Mouse (Mus musculus) heart, embryonic 15.5 days (tissue): ENCODE measurements around the gene Kpna6. TPM values are rescaled to one million over a fixed set of nuclear protein-coding genes. Genes with fewer than 3 reads are reported as not detected.

ENCODE experiments used
- ATAC-seq: fragments of 200-750 bp; cut with Nextera tagmentation; replicated peaks from 2 replicates; pipeline ENCODE4 v1.8.0; 2017; ENCODE audit warnings: low read depth, moderate TSS enrichment; ENCODE audit not compliant: insufficient number of reproducible peaks, insufficient read depth, low FRiP score
- H3K27ac ChIP-seq: fragments of 300-500 bp; sonication (generic); 2 replicates; pipeline ENCODE4 v1.5.1; 2015; ENCODE audit warnings: mild to moderate bottlenecking, inconsistent platforms
- H3K27me3 ChIP-seq: fragments of 300-500 bp; sonication (generic); 2 replicates; pipeline ENCODE4 v1.6.1; 2015; ENCODE audit warnings: inconsistent platforms
- H3K36me3 ChIP-seq: fragments of 300-500 bp; sonication (generic); 2 replicates; pipeline ENCODE4 v1.6.1; 2015; ENCODE audit warnings: mild to moderate bottlenecking, inconsistent platforms
- H3K4me1 ChIP-seq: fragments of 300-500 bp; sonication (generic); replicated peaks from 2 replicates; pipeline ENCODE4 v1.6.1; 2015; ENCODE audit warnings: inconsistent platforms
- H3K4me2 ChIP-seq: fragments of 300-500 bp; sonication (generic); 2 replicates; pipeline ENCODE4 v1.6.1; 2015; ENCODE audit warnings: inconsistent platforms, mild to moderate bottlenecking, moderate library complexity
- H3K4me3 ChIP-seq: fragments of 300-500 bp; sonication (generic); 2 replicates; pipeline ENCODE4 v1.5.1; 2015; ENCODE audit warnings: mild to moderate bottlenecking, inconsistent platforms
- H3K9ac ChIP-seq: fragments of 300-500 bp; sonication (generic); 2 replicates; pipeline ENCODE4 v1.6.1; 2015; ENCODE audit warnings: mild to moderate bottlenecking, inconsistent platforms
- H3K9me3 ChIP-seq: fragments of 300-500 bp; sonication (generic); replicated peaks from 2 replicates; pipeline ENCODE4 v1.6.1; 2016; ENCODE audit warnings: inconsistent platforms
- WGBS: fragments of 180-500 bp; shearing (Covaris S2); methylation state at CpG from one replicate; pipeline ENCODE4 v1.1.7; 2015; ENCODE audit warnings: mixed read lengths; 5-methylcytosine and 5-hydroxymethylcytosine counted together
- microRNA-seq: library from miRNA; unstranded; fragments of <30 nt; microRNA quantifications from one replicate; pipeline ENCODE4, GENCODE M21; 2016
- polyA plus RNA-seq: library from polyadenylated mRNA; unstranded; fragments of >200 nt; fragmentation: Nextera tagmentation; extraction: Ambion mirVana; gene quantifications from 2 replicates; pipeline ENCODE4 v1.2.1, GENCODE M21; 2015

The Kpna6 gene
- polyA plus RNA-seq, 1 experiment from 2014 or later = 13.6 TPM

GRCm38 (mm10) chr4:129616631-129617030, 55.9 kb downstream of the Kpna6 start:
- no peak overlapping the region for H3K27ac ChIP-seq
- peaks cover 38% of the 10 kb centered on the region for H3K4me1 ChIP-seq
- no peak overlapping the region for H3K4me3 ChIP-seq
- no peaks in the 10 kb centered on the region for H3K27me3 ChIP-seq
- no peak for ATAC-seq
- H3K4me2 ChIP-seq = no peak overlapping the region
- peaks cover 13% of the 10 kb centered on the region for H3K36me3 ChIP-seq
- WGBS = 93% methylated on average over 3 of the region's 3 CpGs
- H3K9me3 ChIP-seq = no peaks in the 10 kb centered on the region
- H3K9ac ChIP-seq = no peak overlapping the region

GRCm38 (mm10) chr4:129615801-129616290, 56.7 kb downstream of the Kpna6 start:
- H3K27ac ChIP-seq = no peak overlapping the region
- peaks cover 33% of the 10 kb centered on the region for H3K4me1 ChIP-seq
- no peak overlapping the region for H3K4me2 ChIP-seq
- H3K9ac ChIP-seq = no peak overlapping the region
- no peak overlapping the region for H3K4me3 ChIP-seq
- H3K9me3 ChIP-seq = no peaks in the 10 kb centered on the region
- ATAC-seq = no peak
- WGBS = 84% methylated on average over 9 of the region's 9 CpGs
- H3K36me3 ChIP-seq = peaks cover 13% of the 10 kb centered on the region
- no peaks in the 10 kb centered on the region for H3K27me3 ChIP-seq

- peak within 1 kb of the TSS; percentile 59 for H3K27ac ChIP-seq
- H3K9me3 ChIP-seq = no peaks in the 10 kb centered on the region
- 74% methylated on average over 6 of the region's 6 CpGs for WGBS
- peaks cover 27% of the 10 kb centered on the region for H3K4me1 ChIP-seq
- ATAC-seq = no peak
- no peak within 1 kb of the TSS for H3K9ac ChIP-seq
- no peak within 1 kb of the TSS for H3K4me2 ChIP-seq
- no peak within 1 kb of the TSS for H3K4me3 ChIP-seq
- H3K36me3 ChIP-seq = peaks cover 18% of the 10 kb centered on the region
- H3K27me3 ChIP-seq = no peaks in the 10 kb centered on the region
These were observed 58.5 kb downstream of the Kpna6 start, which contains the start of gene Dcdc2b for GRCm38 (mm10) chr4:129614093-129614492. Dcdc2b (minus strand) TSS chr4:129614257.

- Histone ChIP-seq H3K27ac (no peak overlapping the region), H3K4me3 (no peak overlapping the region), H3K36me3 (peaks cover 26% of the 10 kb centered on the region), H3K4me2 (no peak overlapping the region), H3K4me1 (peaks cover 16% of the 10 kb centered on the region), H3K9ac (no peak overlapping the region), H3K9me3 (no peaks in the 10 kb centered on the region), H3K27me3 (no peaks in the 10 kb centered on the region)
- no peak; the same call in 1 of the 2 replicates for ATAC-seq
- 63% methylated on average over 4 of the region's 4 CpGs for WGBS
These were observed 62.1 kb downstream of the Kpna6 start for GRCm38 (mm10) chr4:129610472-129610871.

DNA sequence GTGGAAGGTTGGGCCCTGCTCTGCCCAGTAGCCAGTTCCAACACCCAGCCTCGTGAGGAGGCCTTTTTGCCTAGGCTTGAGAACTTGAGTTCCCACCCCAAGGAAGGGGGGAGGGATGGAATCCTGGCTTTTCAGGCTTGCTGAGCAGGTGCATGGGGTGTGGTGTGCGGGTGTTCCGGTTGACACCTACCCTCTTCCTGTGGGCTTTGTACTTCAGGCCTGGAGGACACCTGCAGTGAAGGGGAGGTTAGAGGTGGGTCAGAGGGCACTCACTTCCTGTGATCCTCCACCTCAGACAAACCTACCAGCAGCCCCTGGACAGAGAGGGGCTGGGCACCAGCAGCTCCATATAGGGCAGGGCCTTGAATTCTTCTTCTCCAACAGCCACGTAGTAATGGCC, 62.5 kb downstream of the Kpna6 start:
- H3K4me1 ChIP-seq = peaks cover 16% of the 10 kb centered on the region
- H3K9ac ChIP-seq = no peak overlapping the region
- H3K4me2 ChIP-seq = no peak overlapping the region
- H3K27ac ChIP-seq = no peak overlapping the region
- H3K4me3 ChIP-seq = no peak overlapping the region
- WGBS = 74% methylated on average over 4 of the region's 4 CpGs
- no peaks in the 10 kb centered on the region for H3K27me3 ChIP-seq
- H3K36me3 ChIP-seq = peaks cover 29% of the 10 kb centered on the region
- H3K9me3 ChIP-seq = no peaks in the 10 kb centered on the region
- no peak for ATAC-seq

- Histone ChIP-seq H3K4me2 (no peak overlapping the region), H3K4me3 (no peak overlapping the region), H3K9me3 (no peaks in the 10 kb centered on the region), H3K27ac (peak overlapping the region; percentile 7), H3K4me1 (peaks cover 9% of the 10 kb centered on the region), H3K27me3 (no peaks in the 10 kb centered on the region), H3K36me3 (peaks cover 37% of the 10 kb centered on the region), H3K9ac (no peak overlapping the region)
- WGBS = 77% methylated on average over 12 of the region's 12 CpGs
- no peak; the same call in 1 of the 2 replicates for ATAC-seq
These were observed 63.4 kb downstream of the Kpna6 start for GRCm38 (mm10) chr4:129609139-129609631.

DNA sequence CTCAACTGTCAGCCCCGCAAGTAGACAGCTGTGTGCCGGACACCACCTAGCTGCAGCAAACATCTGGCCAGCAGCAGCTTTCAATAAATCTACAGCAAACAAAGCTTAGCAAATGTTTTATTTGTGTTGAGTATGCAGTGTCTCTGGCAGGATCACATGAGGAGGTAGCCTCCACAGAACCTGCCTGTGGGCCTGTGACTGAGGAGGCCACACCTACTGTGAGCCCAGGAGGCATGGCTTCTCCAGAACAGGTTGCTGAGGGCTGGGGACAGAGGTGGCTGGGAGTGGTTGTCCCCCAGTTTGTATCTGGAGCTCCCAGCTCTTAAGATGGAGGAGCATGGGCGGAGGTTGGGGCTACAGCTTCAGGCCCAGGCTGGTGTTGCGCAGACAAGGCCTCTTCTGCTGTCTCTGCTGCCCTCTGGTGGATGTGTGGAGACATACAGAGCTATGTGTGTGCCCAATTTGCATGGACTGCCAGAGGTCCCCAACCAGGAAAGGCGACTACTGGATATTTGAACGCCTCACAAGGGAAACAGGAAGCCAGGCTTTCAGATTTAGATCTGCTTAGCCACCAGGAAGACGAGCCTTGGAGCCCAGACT, 64.0 kb downstream of the Kpna6 start:
- H3K4me3 ChIP-seq = no peak overlapping the region
- no peak overlapping the region for H3K4me2 ChIP-seq
- peak; percentile 71 for ATAC-seq
- peak overlapping the region; percentile 7; the same call in 1 of the 2 replicates for H3K27ac ChIP-seq
- peaks cover 4% of the 10 kb centered on the region; the same call in 1 of the 2 replicates for H3K4me1 ChIP-seq
- peaks cover 40% of the 10 kb centered on the region for H3K36me3 ChIP-seq
- no peak overlapping the region for H3K9ac ChIP-seq
- no peaks in the 10 kb centered on the region for H3K9me3 ChIP-seq
- WGBS = 36% methylated on average over 7 of the region's 7 CpGs
- H3K27me3 ChIP-seq = no peaks in the 10 kb centered on the region

- Histone ChIP-seq H3K4me3 (peak within 1 kb of the TSS; percentile 96), H3K9ac (peak within 1 kb of the TSS; percentile 91), H3K4me1 (peaks cover 26% of the 10 kb centered on the region), H3K36me3 (peaks cover 41% of the 10 kb centered on the region), H3K9me3 (no peaks in the 10 kb centered on the region), H3K27me3 (no peaks in the 10 kb centered on the region), H3K4me2 (peak within 1 kb of the TSS; percentile 85), H3K27ac (peak within 1 kb of the TSS; percentile 82)
- ATAC-seq = peak; percentile 87
- WGBS = under 1% methylated on average over 74 of the region's 74 CpGs
These were observed 72.1 kb downstream of the Kpna6 start, which contains the start of the genes Eif3i and Tmem234 for GRCm38 (mm10) chr4:129600233-129601158. Eif3i (minus strand) TSS chr4:129600648. Tmem234 (plus strand) TSS chr4:129600668.

Small RNA genes lying within 50 kb of the gene (microRNA-seq; reads per million reads assigned to microRNA genes)
- gene Mir7016 = not detected

Other genes with a start within 250 kb of the Kpna6 start
- gene Zbtb8b, start 231.9 kb downstream of the Kpna6 start, polyA plus RNA-seq = 5.8 and 6.2 TPM in 2 replicates
- 23.1 and 27.2 TPM in 2 replicates for gene Bsdc1, start 211.2 kb downstream of the Kpna6 start, polyA plus RNA-seq
- gene Tssk3, start 181.7 kb downstream of the Kpna6 start, polyA plus RNA-seq = not detected in 2 replicates
- gene Fam229a, start 181.6 kb downstream of the Kpna6 start, polyA plus RNA-seq = 0.27 TPM in 1 of 2 replicates, not detected in the other
- gene Marcksl1, start 159.2 kb downstream of the Kpna6 start, polyA plus RNA-seq = 283 and 352 TPM in 2 replicates
- gene Hdac1, start 130.1 kb downstream of the Kpna6 start, polyA plus RNA-seq = 99.9 and 134 TPM in 2 replicates
- gene Lck, start 99.1 kb downstream of the Kpna6 start, polyA plus RNA-seq = 6.8 and 62.1 TPM in 2 replicates
- gene Fam167b, start 94.2 kb downstream of the Kpna6 start, polyA plus RNA-seq = 4.4 and 5.0 TPM in 2 replicates
- gene Eif3i, start 72.1 kb downstream of the Kpna6 start, polyA plus RNA-seq = 151 and 175 TPM in 2 replicates
- gene Tmem234, start 72.1 kb downstream of the Kpna6 start, polyA plus RNA-seq = 136 and 147 TPM in 2 replicates
- gene Dcdc2b, start 58.5 kb downstream of the Kpna6 start, polyA plus RNA-seq = 1.7 and 2.1 TPM in 2 replicates
- 19.0 and 22.9 TPM in 2 replicates for gene Iqcc, start 53.7 kb downstream of the Kpna6 start, polyA plus RNA-seq
- gene Ccdc28b, start 48.8 kb downstream of the Kpna6 start, polyA plus RNA-seq = 47.3 and 52.4 TPM in 2 replicates
- 38.4 and 50.8 TPM in 2 replicates for gene Txlna, start 31.7 kb downstream of the Kpna6 start, polyA plus RNA-seq
- gene Tmem39b, start 24.1 kb upstream of the Kpna6 start, polyA plus RNA-seq = 6.1 and 7.4 TPM in 2 replicates
- gene Khdrbs1, start 69.5 kb upstream of the Kpna6 start, polyA plus RNA-seq = 64.8 and 73.1 TPM in 2 replicates
- gene Ptp4a2, start 138.5 kb upstream of the Kpna6 start, polyA plus RNA-seq = 347 and 442 TPM in 2 replicates